Mouse (Mus musculus) adrenal gland, postnatal 10 days (tissue): ENCODE measurements around the gene Ssrp1. TPM values are rescaled to one million over a fixed set of nuclear protein-coding genes. Genes with fewer than 3 reads are reported as not detected.

Source experiments
- DNase-seq: peaks from one replicate; pipeline ENCODE4 v3.0.0; 2021; ENCODE audit warnings: mixed read lengths
- total RNA-seq, 2 experiments: library from RNA; stranded (reverse); gene quantifications; 2 replicates each; pipeline ENCODE4 v1.2.3; 2021

Gene Ssrp1
- total RNA-seq, 2 experiments from 2014 or later, result 111 to 125 TPM

- peak; percentile 60 for DNase-seq
These were observed 51.9 kb downstream of the Ssrp1 start for GRCm38 (mm10) chr2:85088716-85089646.

DNA sequence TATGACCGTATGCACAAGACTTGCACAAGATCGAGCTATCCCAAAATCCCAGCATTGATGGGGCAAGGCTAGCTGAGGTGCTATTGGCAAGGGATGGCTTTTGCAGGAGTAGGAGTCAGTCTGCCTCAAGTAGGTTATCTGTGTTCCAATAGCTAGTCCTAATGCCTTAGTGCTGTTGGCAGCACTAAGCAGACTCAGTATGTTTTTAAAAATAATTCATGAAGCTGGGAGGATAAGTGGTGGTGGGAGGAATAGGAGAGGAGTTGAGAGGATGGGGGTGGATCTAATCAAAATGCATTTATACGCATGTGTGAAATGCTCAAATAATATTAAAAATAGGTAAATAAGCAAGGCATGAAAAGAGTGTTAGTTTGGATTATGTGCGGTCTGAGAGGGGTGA is 54.3 kb downstream of the Ssrp1 start:
- DNase-seq, result no peak

- DNase-seq, result no peak
These were observed 56.3 kb downstream of the Ssrp1 start for GRCm38 (mm10) chr2:85093376-85093775.

DNA sequence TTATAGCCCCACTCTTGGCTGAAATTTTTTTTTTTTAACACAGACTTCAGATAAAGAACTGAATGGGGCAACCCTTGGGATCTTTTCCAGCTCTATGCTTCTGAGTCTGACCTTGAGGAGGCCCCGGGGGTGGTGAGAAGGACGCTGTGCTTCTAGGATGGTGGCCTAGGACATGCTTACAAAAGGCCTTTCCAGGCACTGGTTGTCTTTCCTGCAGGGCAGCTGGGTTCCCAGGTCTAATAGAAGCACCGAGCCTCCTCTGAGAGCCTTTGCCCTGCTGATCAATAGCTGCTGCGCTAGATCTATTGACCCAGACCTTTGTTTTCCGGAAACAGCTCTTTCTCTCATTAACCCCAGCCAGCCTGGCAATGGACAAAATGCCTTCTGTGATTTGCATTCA is 58.9 kb downstream of the Ssrp1 start:
- DNase-seq, result peak; percentile 61

Other genes with a start within 250 kb of the Ssrp1 start
- 10 to 100 TPM; 29.5 to 31.3 TPM for gene Ube2l6, start 238.4 kb upstream of the Ssrp1 start, total RNA-seq
- gene Smtnl1, start 214.6 kb upstream of the Ssrp1 start, total RNA-seq, result 10 to 100 TPM in 1 of 2 experiments, 1 to 10 TPM in 1; 3.8 to 21.0 TPM
- gene Timm10, start 210.2 kb upstream of the Ssrp1 start, total RNA-seq, result 10 to 100 TPM; 66.0 to 69.7 TPM
- gene Slc43a1, start 198.4 kb upstream of the Ssrp1 start, total RNA-seq, result 1 to 10 TPM; 7.9 to 8.0 TPM
- gene Rtn4rl2, start 150.5 kb upstream of the Ssrp1 start, total RNA-seq, result 1 to 10 TPM; 1.3 to 2.1 TPM
- 10 to 100 TPM; 56.3 to 69.7 TPM for gene Slc43a3, start 100.7 kb upstream of the Ssrp1 start, total RNA-seq
- gene Prg2, start 56.8 kb upstream of the Ssrp1 start, total RNA-seq, result 10 to 100 TPM in 1 of 2 experiments, 1 to 10 TPM in 1; 5.4 to 14.4 TPM
- under 1 TPM; 0.48 to 0.73 TPM for gene Prg3, start 49.0 kb upstream of the Ssrp1 start, total RNA-seq
- gene P2rx3, start 228 bp downstream of the Ssrp1 start, total RNA-seq, result 1 to 10 TPM in 1 of 2 experiments, under 1 TPM in 1; 0.66 to 1.0 TPM
- gene Tnks1bp1, start 10.8 kb downstream of the Ssrp1 start, total RNA-seq, result 100 to 1,000 TPM; 102 to 111 TPM
- 100 to 1,000 TPM in 1 of 2 experiments, 10 to 100 TPM in 1; 77.0 to 167 TPM for gene Aplnr, start 99.0 kb downstream of the Ssrp1 start, total RNA-seq
- 10 to 100 TPM; 13.8 to 14.8 TPM for gene Lrrc55, start 160.0 kb downstream of the Ssrp1 start, total RNA-seq